Mouse (Mus musculus) embryonic facial prominence, embryonic 11.5 days (tissue): ENCODE data around the gene Irf1. TPM values are rescaled to one million over a fixed set of nuclear protein-coding genes. Genes with fewer than 3 reads are reported as not detected.

Source experiments
- ATAC-seq: fragments of 200-750 bp; cut with Nextera tagmentation; replicated peaks from 2 replicates; pipeline ENCODE4 v1.8.0; 2017; ENCODE audit warnings: low read depth; ENCODE audit not compliant: insufficient number of reproducible peaks, low FRiP score, low TSS enrichment
- DNase-seq: peaks from one replicate; pipeline ENCODE4 v3.0.0-alpha.2; 2015; ENCODE audit warnings: low spot score
- H3K27ac ChIP-seq: fragments of 300-500 bp; sonication (generic); replicated peaks from 2 replicates; pipeline ENCODE4 v1.5.1; 2014; ENCODE audit warnings: mild to moderate bottlenecking, low read depth, low read length, control low read depth
- H3K27me3 ChIP-seq: fragments of 300-500 bp; sonication (generic); 2 replicates; pipeline ENCODE4 v1.6.1; 2014; ENCODE audit warnings: mild to moderate bottlenecking, low read length, moderate library complexity, mixed read lengths; ENCODE audit not compliant: control insufficient read depth, insufficient read depth
- H3K36me3 ChIP-seq: fragments of 300-500 bp; sonication (generic); replicated peaks from 2 replicates; pipeline ENCODE4 v1.6.1; 2014; ENCODE audit warnings: low read depth, mild to moderate bottlenecking, low read length, moderate library complexity, mixed read lengths; ENCODE audit not compliant: control insufficient read depth, insufficient read depth
- H3K4me1 ChIP-seq: fragments of 300-500 bp; sonication (generic); 2 replicates; pipeline ENCODE4 v1.6.1; 2014; ENCODE audit warnings: low read length, mixed read lengths; ENCODE audit not compliant: control insufficient read depth, insufficient read depth
- H3K4me2 ChIP-seq: fragments of 300-500 bp; sonication (generic); 2 replicates; pipeline ENCODE4 v1.6.1; 2014; ENCODE audit warnings: low read depth, mild to moderate bottlenecking, control low read depth, low read length, moderate library complexity
- H3K4me3 ChIP-seq: fragments of 300-500 bp; sonication (generic); 2 replicates; pipeline ENCODE4 v1.5.1; 2014; ENCODE audit warnings: low read depth, low read length, control low read depth
- H3K9ac ChIP-seq: fragments of 300-500 bp; sonication (generic); replicated peaks from 2 replicates; pipeline ENCODE4 v1.6.1; 2014; ENCODE audit warnings: mild to moderate bottlenecking, control low read depth, low read length
- H3K9me3 ChIP-seq: fragments of 300-500 bp; sonication (generic); replicated peaks from 2 replicates; pipeline ENCODE4 v1.6.1; 2016; ENCODE audit warnings: mild to moderate bottlenecking, low read length, inconsistent platforms, mixed read lengths; ENCODE audit not compliant: control insufficient read depth
- WGBS: fragments of 180-500 bp; shearing (Covaris S2); extraction: QIAGEN DNeasy Blood & Tissue Kit; methylation state at CpG from one replicate; pipeline ENCODE4 v1.1.7; 2014; 5-methylcytosine and 5-hydroxymethylcytosine counted together
- microRNA-seq: library from miRNA; unstranded; fragments of <30 nt; microRNA quantifications from one replicate; pipeline ENCODE4, GENCODE M21; 2016; ENCODE audit warnings: borderline number of aligned reads
- polyA plus RNA-seq: library from polyadenylated mRNA; unstranded; fragments of >200 nt; fragmentation: Nextera tagmentation; extraction: Ambion mirVana; gene quantifications from 2 replicates; pipeline ENCODE4 v1.2.1, GENCODE M21; 2014

Gene Irf1
- polyA plus RNA-seq, 1 experiment from 2014 or later = 7.0 TPM

- ATAC-seq = no peak
- 81% methylated on average over 11 of the region's 11 CpGs for WGBS
Observed at GRCm38 (mm10) chr11:53821230-53821944, 51.6 kb downstream of the Irf1 start.

DNA sequence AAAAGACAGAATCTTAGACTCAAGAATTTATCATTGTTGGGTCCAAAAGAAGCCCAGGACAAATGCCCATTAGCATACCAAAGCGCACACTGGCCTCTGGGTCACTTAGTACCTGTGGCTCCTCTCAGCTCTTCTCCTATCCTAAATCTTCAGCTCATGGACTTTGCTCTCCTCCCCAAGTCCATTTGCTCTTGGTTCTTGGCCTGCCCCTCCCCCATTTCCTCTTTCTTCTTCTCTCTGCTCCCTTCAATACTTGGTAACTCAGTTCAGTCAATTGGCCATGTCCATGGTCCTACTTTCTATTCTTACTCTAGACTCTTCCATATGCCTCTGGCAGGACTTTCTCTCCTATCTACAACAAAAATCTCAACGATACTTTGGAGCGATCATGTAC, 52.1 kb downstream of the Irf1 start:
- no peak overlapping the region for H3K27ac ChIP-seq
- H3K9me3 ChIP-seq = no peaks in the 10 kb centered on the region
- H3K36me3 ChIP-seq = no peaks in the 10 kb centered on the region
- no peak overlapping the region for H3K4me3 ChIP-seq
- H3K9ac ChIP-seq = no peak overlapping the region
- 97% methylated on average over 3 of the region's 3 CpGs for WGBS
- H3K27me3 ChIP-seq = no peaks in the 10 kb centered on the region
- H3K4me2 ChIP-seq = no peak overlapping the region
- ATAC-seq (no peak), DNase-seq (no peak)
- no peaks in the 10 kb centered on the region for H3K4me1 ChIP-seq

More at GRCm38 (mm10) chr11:53821230-53821944, 51.6 kb downstream of the Irf1 start:
- H3K27me3 ChIP-seq = no peaks in the 10 kb centered on the region
- H3K9ac ChIP-seq = no peak overlapping the region
- no peak overlapping the region for H3K4me2 ChIP-seq
- H3K4me3 ChIP-seq = no peak overlapping the region
- no peaks in the 10 kb centered on the region for H3K4me1 ChIP-seq
- DNase-seq = no peak
- no peaks in the 10 kb centered on the region for H3K9me3 ChIP-seq
- H3K36me3 ChIP-seq = no peaks in the 10 kb centered on the region
- no peak overlapping the region for H3K27ac ChIP-seq

- H3K9ac ChIP-seq = no peak overlapping the region
- no peak for DNase-seq
- ATAC-seq = no peak
- H3K4me1 ChIP-seq = no peaks in the 10 kb centered on the region
- no peaks in the 10 kb centered on the region for H3K36me3 ChIP-seq
- H3K4me3 ChIP-seq = no peak overlapping the region
- no peak overlapping the region for H3K4me2 ChIP-seq
- WGBS = 84% methylated on average over 4 of the region's 4 CpGs
- no peak overlapping the region for H3K27ac ChIP-seq
- H3K9me3 ChIP-seq = no peaks in the 10 kb centered on the region
- H3K27me3 ChIP-seq = no peaks in the 10 kb centered on the region
Observed at GRCm38 (mm10) chr11:53825409-53825808, 55.6 kb downstream of the Irf1 start.

Small RNAs within 50 kb of the gene (microRNA-seq; reads per million reads assigned to microRNA genes)
- gene Mir7671 = not detected

Other genes starting within 250 kb of the Irf1 start
- 71.6 and 86.4 TPM in 2 replicates for gene Kif3a, start 202.6 kb upstream of the Irf1 start, polyA plus RNA-seq
- 2.2 and 2.8 TPM in 2 replicates for gene Il4, start 151.3 kb upstream of the Irf1 start, polyA plus RNA-seq
- gene Il13, start 135.3 kb upstream of the Irf1 start, polyA plus RNA-seq = not detected in 2 replicates
- 26.5 and 26.8 TPM in 2 replicates for gene Rad50, start 62.7 kb upstream of the Irf1 start, polyA plus RNA-seq
- gene Il5, start 49.2 kb upstream of the Irf1 start, polyA plus RNA-seq = not detected in 2 replicates
- gene Gm17334, start 3.2 kb downstream of the Irf1 start, polyA plus RNA-seq = not detected in 2 replicates
- not detected in 2 replicates for gene Gm12216, start 89.2 kb downstream of the Irf1 start, polyA plus RNA-seq
- gene Slc22a5, start 121.6 kb downstream of the Irf1 start, polyA plus RNA-seq = 7.4 and 8.4 TPM in 2 replicates
- gene Slc22a21, start 210.3 kb downstream of the Irf1 start, polyA plus RNA-seq = 2.0 and 2.2 TPM in 2 replicates